Mouse (Mus musculus) testis, adult 2 months (tissue): Measurements from ENCODE around the gene Sowaha. TPM values are rescaled to one million over a fixed set of nuclear protein-coding genes. Genes with fewer than 3 reads are reported as not detected.

Experiments
- H3K27ac ChIP-seq: fragments of 200-500 bp; 2 replicates; pipeline ENCODE4 v1.5.1; 2012; ENCODE audit warnings: low read depth, low read length; ENCODE audit not compliant: control insufficient read depth, insufficient read depth
- H3K27me3 ChIP-seq: fragments of 200-500 bp; 2 replicates; pipeline ENCODE4 v1.6.1; 2012; ENCODE audit warnings: mild to moderate bottlenecking, low read length, moderate library complexity; ENCODE audit not compliant: control insufficient read depth, insufficient read depth
- H3K36me3 ChIP-seq: fragments of 200-500 bp; 2 replicates; pipeline ENCODE4 v1.6.1; 2012; ENCODE audit warnings: mild to moderate bottlenecking, low read length; ENCODE audit not compliant: control insufficient read depth, insufficient read depth
- H3K4me1 ChIP-seq: fragments of 200-500 bp; 2 replicates; pipeline ENCODE4 v1.6.1; 2012; ENCODE audit warnings: low read length; ENCODE audit not compliant: control insufficient read depth, insufficient read depth
- H3K4me3 ChIP-seq: fragments of 200-500 bp; 2 replicates; pipeline ENCODE4 v1.5.1; 2012; ENCODE audit warnings: low read depth, mild to moderate bottlenecking, low read length, moderate library complexity, mixed read lengths; ENCODE audit not compliant: control insufficient read depth
- CTCF ChIP-seq: fragments of 200-500 bp; IDR thresholded peaks from 2 replicates; pipeline ENCODE4 v1.5.1; 2012; ENCODE audit warnings: low read depth, mild to moderate bottlenecking, inconsistent platforms, low read length, moderate library complexity; ENCODE audit not compliant: control insufficient read depth, insufficient read depth, insufficient replicate concordance
- POLR2A ChIP-seq: fragments of 200-500 bp; IDR thresholded peaks from 2 replicates; pipeline ENCODE4 v1.6.1; 2012; ENCODE audit warnings: low read depth, mild to moderate bottlenecking, inconsistent platforms, low read length, moderate library complexity; ENCODE audit not compliant: control insufficient read depth
- polyA plus RNA-seq: library from polyadenylated mRNA; depleted of rRNA; stranded (reverse); fragments of >200 nt; gene quantifications from 2 replicates; pipeline ENCODE4 v1.2.3, GENCODE M21; 2012

The Sowaha gene
- polyA plus RNA-seq, 1 experiment, result 0.10 TPM

DNA sequence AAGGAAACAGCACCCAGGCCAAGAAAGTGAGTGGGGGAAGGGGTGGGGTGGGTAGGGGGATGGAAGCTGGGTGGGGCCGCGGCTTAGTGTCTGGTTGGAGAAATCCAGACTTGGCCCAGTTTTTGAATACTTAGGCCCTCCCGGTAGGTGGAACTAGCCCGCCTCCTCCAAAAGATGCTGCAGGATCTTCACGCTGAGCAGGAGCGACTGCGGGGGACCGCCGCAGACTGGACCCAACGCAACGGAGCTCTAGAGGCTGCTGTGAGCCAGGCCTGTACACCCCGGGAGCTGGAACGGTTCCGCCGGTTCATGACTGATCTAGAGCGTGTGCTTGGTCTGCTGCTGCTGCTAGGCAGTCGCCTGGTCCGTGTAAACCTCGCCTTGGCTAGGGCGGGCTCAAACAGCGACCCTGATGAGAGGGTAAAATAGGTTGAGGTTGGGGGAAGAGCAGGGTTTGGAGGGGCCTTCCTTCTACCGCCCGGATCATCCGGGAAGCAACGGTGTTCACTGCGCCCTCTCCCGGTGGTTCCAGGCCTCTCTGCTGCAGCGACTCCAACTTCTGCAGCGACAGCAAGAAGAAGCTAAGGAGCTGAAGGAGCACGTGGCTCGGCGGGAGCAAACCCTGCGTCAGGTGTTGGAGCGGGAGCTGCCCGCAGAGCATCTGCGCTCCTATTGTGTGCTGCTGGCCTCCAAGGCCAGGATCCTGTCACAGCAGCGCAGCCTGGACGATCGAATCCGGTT lies 13.7 kb downstream of the Sowaha start:
- Histone ChIP-seq H3K4me1 (peaks cover 28% of the 10 kb centered on the region), H3K27ac (no peak overlapping the region), H3K36me3 (no peaks in the 10 kb centered on the region), H3K27me3 (peaks cover 2% of the 10 kb centered on the region; the same call in 1 of the 2 replicates), H3K4me3 (peak overlapping the region; percentile 52)
- TF ChIP-seq CTCF (peak; percentile 69; the same call in 1 of the 2 replicates), POLR2A (no peak; the same call in 1 of the 2 replicates)

DNA sequence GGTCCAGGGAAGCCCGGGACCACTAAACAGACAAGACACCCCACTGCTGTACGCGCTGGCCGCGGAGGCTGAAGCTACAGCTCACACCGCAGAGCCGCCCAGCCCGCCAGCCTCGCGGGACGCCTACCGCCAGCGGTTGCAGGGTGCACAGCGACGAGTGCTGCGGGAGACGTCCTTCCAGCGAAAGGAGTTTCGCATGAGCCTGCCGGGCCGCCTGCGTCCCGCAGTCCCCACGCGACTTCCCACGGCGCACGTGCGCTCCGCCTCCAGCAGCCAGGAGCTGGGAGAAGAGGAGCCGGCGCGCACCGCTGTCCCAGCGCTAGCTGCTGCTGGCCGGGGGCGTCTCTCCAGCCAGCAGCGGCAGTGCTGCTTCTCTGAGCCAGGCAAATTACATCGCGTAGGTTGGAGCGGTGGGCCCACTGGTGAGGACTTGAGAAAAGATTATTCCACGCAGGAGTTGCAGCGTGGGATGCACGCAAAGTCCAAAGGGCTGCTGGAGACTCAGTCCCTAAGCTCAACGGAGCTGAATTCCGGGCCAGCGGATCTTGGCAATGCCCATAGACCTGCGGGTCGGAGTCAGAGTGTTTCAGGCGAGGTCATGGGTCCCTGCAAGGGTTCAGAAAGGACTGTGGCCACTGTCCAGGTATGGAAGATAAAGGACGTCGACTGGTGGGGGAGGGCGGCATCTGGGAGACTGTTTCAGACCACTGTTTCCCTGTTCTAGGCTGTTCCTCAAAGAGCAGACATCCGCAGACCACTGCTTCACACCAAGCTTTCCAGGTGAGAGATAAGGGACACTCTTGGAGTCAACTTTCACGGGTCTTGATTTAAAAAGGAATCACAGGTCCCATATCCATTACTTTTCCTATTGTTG lies 16.3 kb downstream of the Sowaha start:
- H3K27ac ChIP-seq, result no peak overlapping the region
- no peaks in the 10 kb centered on the region for H3K36me3 ChIP-seq
- peaks cover 2% of the 10 kb centered on the region; the same call in 1 of the 2 replicates for H3K27me3 ChIP-seq
- H3K4me1 ChIP-seq, result peaks cover 16% of the 10 kb centered on the region
- peak overlapping the region; percentile 49 for H3K4me3 ChIP-seq
- TF ChIP-seq CTCF, result no peak
- TF ChIP-seq POLR2A, result no peak; the same call in 1 of the 2 replicates

DNA sequence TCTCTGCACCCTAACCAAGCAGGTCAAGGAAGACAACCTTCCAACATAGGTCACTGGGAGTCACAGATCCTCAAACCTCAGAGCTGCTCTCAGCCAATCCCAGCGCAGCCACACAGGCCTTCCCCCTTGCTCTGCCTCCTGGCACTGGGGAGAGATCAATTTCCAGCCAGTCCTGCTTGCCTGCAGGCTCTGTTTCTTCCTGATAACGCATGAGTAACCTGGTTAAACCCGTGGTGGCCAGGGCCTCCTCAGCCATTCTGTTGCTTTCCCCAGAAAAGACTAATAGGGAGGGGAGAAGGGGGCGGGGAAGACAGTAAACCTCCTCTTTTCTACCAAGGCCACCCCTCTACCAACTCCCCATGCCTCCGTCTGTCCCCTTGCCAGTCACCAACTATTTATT lies 18.3 kb downstream of the Sowaha start:
- H3K4me3 ChIP-seq, result no peak overlapping the region

DNA sequence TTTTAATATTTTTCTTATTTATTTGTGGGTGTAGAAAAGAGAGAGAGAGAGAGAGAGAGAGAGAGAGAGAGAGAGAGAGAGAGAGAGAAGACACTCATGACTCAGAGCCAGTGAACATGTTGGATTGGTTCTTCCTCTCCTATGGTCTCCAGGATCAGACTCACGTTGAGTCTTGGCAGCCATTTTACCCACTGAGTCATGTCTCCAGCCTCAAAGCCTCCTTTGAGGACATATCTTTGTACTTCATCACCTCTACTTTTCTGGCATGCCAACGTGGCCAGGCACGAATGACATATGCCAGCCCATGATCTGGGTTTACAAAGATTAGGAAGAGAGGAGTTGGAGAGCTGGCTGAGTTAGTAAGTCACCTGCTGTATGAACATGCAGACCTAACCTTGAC lies 19.9 kb downstream of the Sowaha start:
- H3K27me3 ChIP-seq, result peaks cover 2% of the 10 kb centered on the region; the same call in 1 of the 2 replicates

More for the DNA sequence above, 18.3 kb downstream of the Sowaha start:
- Histone ChIP-seq H3K27me3 (peaks cover 2% of the 10 kb centered on the region; the same call in 1 of the 2 replicates), H3K36me3 (no peaks in the 10 kb centered on the region), H3K4me1 (peaks cover 20% of the 10 kb centered on the region), H3K27ac (no peak overlapping the region)
- no peak for TF ChIP-seq CTCF

DNA sequence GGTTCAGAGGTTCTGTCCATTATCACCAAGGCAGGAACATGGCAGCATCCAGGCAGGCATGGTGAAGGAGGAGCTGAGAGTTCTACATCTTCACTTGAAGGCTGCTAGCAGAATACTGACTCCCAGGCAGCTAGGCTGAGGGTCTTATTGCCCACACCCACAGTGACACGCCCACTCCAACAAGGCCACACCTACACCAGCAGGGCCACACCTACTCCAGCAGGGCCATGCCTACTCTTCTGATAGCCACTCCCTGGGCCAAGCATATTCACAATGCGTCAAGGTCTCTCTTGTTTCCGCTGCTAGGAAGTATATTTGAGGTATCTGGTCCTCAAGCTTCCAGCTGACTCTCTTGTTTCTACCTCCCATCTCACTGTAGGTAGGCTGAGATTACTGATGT lies 21.1 kb downstream of the Sowaha start:
- no peak for TF ChIP-seq CTCF
- no peak for TF ChIP-seq POLR2A
- Histone ChIP-seq H3K4me3 (no peak overlapping the region), H3K4me1 (peaks cover 18% of the 10 kb centered on the region), H3K36me3 (no peaks in the 10 kb centered on the region), H3K27ac (no peak overlapping the region), H3K27me3 (peaks cover 2% of the 10 kb centered on the region; the same call in 1 of the 2 replicates)

More for the DNA sequence above, 19.9 kb downstream of the Sowaha start:
- Histone ChIP-seq H3K36me3 (no peaks in the 10 kb centered on the region), H3K4me3 (no peak overlapping the region), H3K4me1 (peaks cover 18% of the 10 kb centered on the region), H3K27ac (no peak overlapping the region)
- no peak for TF ChIP-seq CTCF
- TF ChIP-seq POLR2A, result no peak

DNA sequence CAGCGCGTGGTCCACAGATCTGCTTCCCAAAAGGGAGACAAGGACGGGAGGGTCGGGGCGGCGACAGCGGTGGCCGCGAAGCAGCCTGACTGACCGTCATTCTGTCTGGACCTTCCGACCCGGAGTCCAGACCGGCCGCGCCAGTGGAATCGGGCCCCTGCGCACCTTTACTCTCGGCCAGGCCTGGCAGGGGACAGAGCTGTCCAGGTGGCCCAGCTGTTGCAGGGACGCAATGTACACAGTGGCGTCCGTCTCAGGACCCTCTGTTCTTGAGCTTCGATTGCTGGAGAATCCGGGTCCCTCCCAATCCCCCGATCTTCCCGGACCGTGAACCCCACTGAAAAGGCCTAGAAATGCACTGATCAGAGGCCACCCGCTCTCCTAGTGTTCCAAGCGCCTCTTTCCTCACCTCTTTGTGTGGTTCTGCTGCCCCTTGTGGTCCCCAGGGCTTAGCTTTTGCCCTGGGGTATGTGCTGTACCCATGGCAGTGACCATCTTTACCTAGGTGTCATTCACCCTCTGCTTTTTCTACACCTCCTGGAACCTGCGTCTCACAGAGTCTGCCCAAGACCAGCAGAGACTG lies 22.6 kb downstream of the Sowaha start:
- H3K27ac ChIP-seq, result no peak overlapping the region
- H3K4me3 ChIP-seq, result peak overlapping the region; percentile 43
- H3K36me3 ChIP-seq, result no peaks in the 10 kb centered on the region
- H3K27me3 ChIP-seq, result no peaks in the 10 kb centered on the region; the same call in 1 of the 2 replicates
- TF ChIP-seq POLR2A (no peak), CTCF (no peak)
- peaks cover 4% of the 10 kb centered on the region; the same call in 1 of the 2 replicates for H3K4me1 ChIP-seq
